Mouse (Mus musculus) ES-Bruce4 (cell line): ENCODE measurements around the gene Nenf. TPM values are rescaled to one million over a fixed set of nuclear protein-coding genes. Genes with fewer than 3 reads are reported as not detected.

Experiments
- H3K27ac ChIP-seq: 2 replicates; pipeline ENCODE4 v1.5.1; 2012; ENCODE audit warnings: low read length, inconsistent platforms; ENCODE audit not compliant: insufficient read depth
- H3K27me3 ChIP-seq: 2 replicates; pipeline ENCODE4 v1.6.1; 2012; ENCODE audit warnings: mild to moderate bottlenecking, low read length, inconsistent platforms; ENCODE audit not compliant: control insufficient read depth, poor library complexity, insufficient read depth, severe bottlenecking
- H3K36me3 ChIP-seq: 2 replicates; pipeline ENCODE4 v1.6.1; 2012; ENCODE audit warnings: inconsistent platforms, mild to moderate bottlenecking, low read length, moderate library complexity; ENCODE audit not compliant: control insufficient read depth, poor library complexity, insufficient read depth, severe bottlenecking
- H3K4me1 ChIP-seq: one replicate; pipeline ENCODE4 v1.8.1; 2011; ENCODE audit warnings: low read length; ENCODE audit not compliant: control insufficient read depth, insufficient read depth
- H3K4me3 ChIP-seq: 2 replicates; pipeline ENCODE4 v1.5.1; 2011; ENCODE audit warnings: low read depth, mild to moderate bottlenecking, low read length
- H3K9ac ChIP-seq: 2 replicates; pipeline ENCODE4 v1.6.1; 2012; ENCODE audit warnings: low read depth, mild to moderate bottlenecking, inconsistent platforms; ENCODE audit not compliant: poor library complexity, severe bottlenecking
- H3K9me3 ChIP-seq: replicated peaks from 2 replicates; pipeline ENCODE4 v1.6.1; 2012; ENCODE audit warnings: mild to moderate bottlenecking, low read length, inconsistent platforms; ENCODE audit not compliant: control insufficient read depth, poor library complexity, insufficient read depth, severe bottlenecking
- CTCF ChIP-seq: IDR thresholded peaks from one replicate; pipeline ENCODE4 v1.8.1; 2011; ENCODE audit warnings: low read depth, low read length
- EP300 ChIP-seq: IDR thresholded peaks from 2 replicates; pipeline ENCODE4 v1.6.1; 2011; ENCODE audit warnings: low read depth, low read length; ENCODE audit not compliant: insufficient read depth
- POLR2A ChIP-seq: IDR thresholded peaks from one replicate; pipeline ENCODE4 v1.8.1; 2011; ENCODE audit warnings: low read length; ENCODE audit not compliant: insufficient read depth
- polyA plus RNA-seq: library from polyadenylated mRNA; stranded (reverse); fragments of >200 nt; gene quantifications from 2 replicates; pipeline ENCODE4 v1.2.4, GENCODE M21; 2011; ENCODE audit warnings: low read depth; ENCODE audit not compliant: missing spikeins, insufficient read depth, insufficient read length

Nenf gene
- polyA plus RNA-seq, 1 experiment, result 19.9 TPM

- no peaks in the 10 kb centered on the region for H3K36me3 ChIP-seq
- H3K27me3 ChIP-seq, result no peaks in the 10 kb centered on the region
- no peak for TF ChIP-seq EP300
- no peak for TF ChIP-seq POLR2A
- TF ChIP-seq CTCF, result no peak
- H3K27ac ChIP-seq, result no peak overlapping the region
- H3K4me1 ChIP-seq, result no peaks in the 10 kb centered on the region
- no peak overlapping the region for H3K4me3 ChIP-seq
- H3K9me3 ChIP-seq, result no peaks in the 10 kb centered on the region
- no peak overlapping the region for H3K9ac ChIP-seq
Measured at GRCm38 (mm10) chr1:191340530-191340929, 22.5 kb upstream of the Nenf start.

GRCm38 (mm10) chr1:191339876-191340275 is 21.9 kb upstream of the Nenf start:
- Histone ChIP-seq H3K27ac (no peak overlapping the region), H3K27me3 (no peaks in the 10 kb centered on the region), H3K36me3 (no peaks in the 10 kb centered on the region), H3K4me1 (no peaks in the 10 kb centered on the region), H3K9ac (no peak overlapping the region), H3K4me3 (no peak overlapping the region), H3K9me3 (no peaks in the 10 kb centered on the region)
- TF ChIP-seq EP300 (no peak), POLR2A (no peak), CTCF (no peak)

- Histone ChIP-seq H3K4me3 (no peak overlapping the region), H3K9me3 (no peaks in the 10 kb centered on the region), H3K27ac (no peak overlapping the region), H3K4me1 (no peaks in the 10 kb centered on the region), H3K9ac (no peak overlapping the region), H3K27me3 (no peaks in the 10 kb centered on the region), H3K36me3 (no peaks in the 10 kb centered on the region)
- no peak for TF ChIP-seq EP300
- no peak for TF ChIP-seq CTCF
- no peak for TF ChIP-seq POLR2A
Measured at GRCm38 (mm10) chr1:191334500-191334899, 16.5 kb upstream of the Nenf start.

DNA sequence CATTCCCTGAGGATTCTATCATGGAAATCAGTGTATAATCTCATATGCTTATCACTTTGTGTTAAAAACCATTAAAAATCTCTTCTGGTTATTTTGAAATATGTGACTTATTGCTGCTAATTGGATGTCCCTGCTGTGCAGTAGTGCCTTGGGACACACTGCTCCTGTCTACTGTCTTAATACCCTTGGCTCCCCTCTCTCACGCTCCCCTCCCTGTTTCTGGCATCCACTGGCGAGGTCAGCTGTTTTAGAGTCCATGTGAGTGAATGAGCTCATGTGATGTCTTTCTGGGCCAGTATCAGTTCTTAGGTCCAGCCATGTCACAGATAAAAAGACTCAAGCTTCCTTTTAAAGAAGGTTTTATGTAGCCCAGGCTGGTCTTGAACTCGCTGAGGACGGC is 12.4 kb upstream of the Nenf start:
- no peaks in the 10 kb centered on the region for H3K9me3 ChIP-seq
- no peak overlapping the region for H3K27ac ChIP-seq
- no peak for TF ChIP-seq POLR2A
- TF ChIP-seq EP300, result no peak
- no peak for TF ChIP-seq CTCF
- no peaks in the 10 kb centered on the region for H3K27me3 ChIP-seq
- H3K9ac ChIP-seq, result no peak overlapping the region
- H3K4me3 ChIP-seq, result no peak overlapping the region
- no peaks in the 10 kb centered on the region for H3K4me1 ChIP-seq
- H3K36me3 ChIP-seq, result no peaks in the 10 kb centered on the region

DNA sequence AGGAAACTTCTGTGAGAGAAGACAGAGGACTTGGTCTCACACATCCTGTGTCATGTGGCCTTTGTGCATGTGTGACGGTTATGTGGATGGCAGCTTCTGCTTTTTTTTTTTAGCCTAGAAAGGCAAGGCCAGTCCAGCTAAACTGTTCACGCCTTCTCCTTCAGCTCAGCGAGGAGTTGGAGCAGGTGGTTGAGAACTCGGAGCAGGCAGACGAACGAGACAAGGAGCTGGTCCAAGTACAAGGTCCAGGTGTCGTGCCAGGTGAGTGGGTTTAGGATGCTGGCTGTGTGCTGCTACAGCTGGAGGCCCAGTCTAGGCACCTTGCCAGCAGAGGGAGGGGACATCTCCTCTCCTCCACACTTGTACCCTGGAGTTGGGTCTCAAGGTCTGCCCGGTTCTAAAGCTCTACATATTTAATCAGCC is 10.0 kb upstream of the Nenf start:
- Histone ChIP-seq H3K36me3 (no peaks in the 10 kb centered on the region), H3K4me1 (no peaks in the 10 kb centered on the region), H3K27me3 (no peaks in the 10 kb centered on the region), H3K9me3 (no peaks in the 10 kb centered on the region), H3K27ac (no peak overlapping the region), H3K4me3 (no peak overlapping the region), H3K9ac (no peak overlapping the region)
- TF ChIP-seq CTCF (no peak), POLR2A (no peak), EP300 (no peak)

DNA sequence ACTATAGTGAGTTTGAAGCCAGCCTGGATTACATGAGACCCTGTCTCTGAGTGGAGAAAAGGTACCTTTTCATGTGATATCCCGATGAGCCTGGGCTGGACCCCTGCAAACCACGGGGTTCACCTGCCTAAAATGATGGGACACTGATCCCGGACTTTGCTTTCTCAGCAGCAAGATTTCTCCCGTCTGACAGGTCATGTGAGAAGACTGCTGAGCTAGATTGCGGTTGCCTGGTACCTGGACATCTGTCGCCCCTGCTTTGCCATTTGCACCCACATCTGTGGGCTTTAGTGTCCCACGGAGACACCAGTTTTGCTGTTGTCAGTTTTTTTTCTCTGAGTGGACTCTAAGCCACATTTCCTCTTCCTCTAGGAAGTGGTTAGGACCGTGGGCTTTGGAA is 9.3 kb upstream of the Nenf start:
- H3K27me3 ChIP-seq, result no peaks in the 10 kb centered on the region
- TF ChIP-seq POLR2A, result no peak
- no peak for TF ChIP-seq CTCF
- no peak overlapping the region for H3K4me3 ChIP-seq
- H3K9me3 ChIP-seq, result no peaks in the 10 kb centered on the region
- no peak overlapping the region for H3K9ac ChIP-seq
- H3K27ac ChIP-seq, result no peak overlapping the region
- H3K36me3 ChIP-seq, result no peaks in the 10 kb centered on the region
- no peaks in the 10 kb centered on the region for H3K4me1 ChIP-seq
